Mouse (Mus musculus): ENCODE results near the gene Arl15.

- TF ChIP-seq CTCF (IDR thresholded peaks at IDR 0.05; ENCODE audit: low read depth) (no peak), EP300 (IDR thresholded peaks at IDR 0.05; ENCODE audit: low read depth) (no peak)
Observed at GRCm38 (mm10) chr13:114143247-114143646, 348.9 kb downstream of the Arl15 start.
